Mouse (Mus musculus): ENCODE measurements around the gene Cox5a. TPM values are rescaled to one million over a fixed set of nuclear protein-coding genes. Genes with fewer than 3 reads are reported as not detected.
A peak's percentile ranks its signal among the peaks of the same experiment; 100 is the strongest.

Gene Cox5a
- polyA plus RNA-seq, 1 experiment from 2014 or later: 675 TPM

GRCm38 (mm10) chr9:57537728-57538181, 16.7 kb downstream of the Cox5a start:
- peak overlapping the region; percentile 78 for H3K4me2 ChIP-seq (replicated peaks; ENCODE audit: low read depth, low read length)
- under 1% methylated on average over 23 of the region's 24 CpGs for WGBS
- H3K4me3 ChIP-seq (ENCODE audit: low read length): peak overlapping the region; percentile 87
- H3K36me3 ChIP-seq (ENCODE audit: control insufficient read depth, insufficient read depth, low read length): peaks cover 46% of the 10 kb centered on the region
- H3K27ac ChIP-seq (ENCODE audit: low read depth, low read length): peak overlapping the region; percentile 76; the same call in 1 of the 2 replicates
- no peaks in the 10 kb centered on the region for H3K27me3 ChIP-seq (ENCODE audit: control insufficient read depth, insufficient read depth, low read length)
- peak overlapping the region; percentile 88 for H3K9ac ChIP-seq (ENCODE audit: low read depth, low read length)
- peak; percentile 74; the same call in 1 of the 2 replicates for ATAC-seq (ENCODE audit: low FRiP score, low TSS enrichment)
- peaks cover 8% of the 10 kb centered on the region for H3K4me1 ChIP-seq (ENCODE audit: control insufficient read depth, insufficient read depth, low read length)
- no peaks in the 10 kb centered on the region for H3K9me3 ChIP-seq (ENCODE audit: control insufficient read depth, low read length)

GRCm38 (mm10) chr9:57539550-57539949, 18.5 kb downstream of the Cox5a start:
- H3K4me2 ChIP-seq (replicated peaks; ENCODE audit: low read depth, low read length): no peak overlapping the region
- H3K9ac ChIP-seq (ENCODE audit: low read depth, low read length): no peak overlapping the region
- H3K27me3 ChIP-seq (ENCODE audit: control insufficient read depth, insufficient read depth, low read length): no peaks in the 10 kb centered on the region
- H3K27ac ChIP-seq (ENCODE audit: low read depth, low read length): no peak overlapping the region
- H3K4me1 ChIP-seq (ENCODE audit: control insufficient read depth, insufficient read depth, low read length): peaks cover 8% of the 10 kb centered on the region
- no peak overlapping the region for H3K4me3 ChIP-seq (ENCODE audit: low read length)
- no peaks in the 10 kb centered on the region for H3K9me3 ChIP-seq (ENCODE audit: control insufficient read depth, low read length)
- H3K36me3 ChIP-seq (ENCODE audit: control insufficient read depth, insufficient read depth, low read length): peaks cover 47% of the 10 kb centered on the region
- WGBS: 98% methylated on average over 2 of the region's 2 CpGs
- no peak for ATAC-seq (ENCODE audit: low FRiP score, low TSS enrichment)

DNA sequence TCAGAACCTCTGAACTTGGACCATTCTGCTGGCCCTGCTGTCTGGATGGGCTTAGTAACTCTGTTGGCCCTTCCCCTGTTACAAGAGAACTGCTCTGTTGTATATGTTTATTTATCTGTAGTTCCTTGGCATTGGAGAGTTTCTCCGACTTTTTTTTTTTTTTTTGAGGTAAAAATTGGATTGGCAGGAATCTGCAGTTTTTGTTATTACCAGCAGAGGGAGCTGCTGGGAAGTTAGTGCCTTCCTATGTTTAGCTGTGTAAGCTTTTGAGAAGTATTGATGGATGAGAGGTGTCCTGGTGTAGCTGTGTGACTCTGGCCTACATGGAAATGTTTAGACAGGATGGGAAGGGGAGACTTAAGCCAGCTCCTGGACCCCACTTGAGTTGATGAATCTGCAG, 20.2 kb downstream of the Cox5a start:
- Histone ChIP-seq H3K4me2 (replicated peaks; ENCODE audit: low read depth, low read length) (no peak overlapping the region), H3K27me3 (ENCODE audit: control insufficient read depth, insufficient read depth, low read length) (no peaks in the 10 kb centered on the region), H3K27ac (ENCODE audit: low read depth, low read length) (no peak overlapping the region), H3K4me3 (ENCODE audit: low read length) (no peak overlapping the region), H3K36me3 (ENCODE audit: control insufficient read depth, insufficient read depth, low read length) (peaks cover 63% of the 10 kb centered on the region), H3K4me1 (ENCODE audit: control insufficient read depth, insufficient read depth, low read length) (peaks cover 8% of the 10 kb centered on the region), H3K9me3 (ENCODE audit: control insufficient read depth, low read length) (no peaks in the 10 kb centered on the region), H3K9ac (ENCODE audit: low read depth, low read length) (no peak overlapping the region)
- no peak for ATAC-seq (ENCODE audit: low FRiP score, low TSS enrichment)
- WGBS: 0% methylated on average over 1 of the region's 1 CpGs

GRCm38 (mm10) chr9:57543951-57544350, 22.9 kb downstream of the Cox5a start:
- Histone ChIP-seq H3K27ac (ENCODE audit: low read depth, low read length) (no peak overlapping the region), H3K4me3 (ENCODE audit: low read length) (no peak overlapping the region), H3K9ac (ENCODE audit: low read depth, low read length) (no peak overlapping the region), H3K4me1 (ENCODE audit: control insufficient read depth, insufficient read depth, low read length) (no peaks in the 10 kb centered on the region), H3K27me3 (ENCODE audit: control insufficient read depth, insufficient read depth, low read length) (no peaks in the 10 kb centered on the region), H3K4me2 (replicated peaks; ENCODE audit: low read depth, low read length) (no peak overlapping the region), H3K9me3 (ENCODE audit: control insufficient read depth, low read length) (no peaks in the 10 kb centered on the region), H3K36me3 (ENCODE audit: control insufficient read depth, insufficient read depth, low read length) (peaks cover 82% of the 10 kb centered on the region)
- ATAC-seq (ENCODE audit: low FRiP score, low TSS enrichment): no peak
- 80% methylated on average over 3 of the region's 3 CpGs for WGBS

DNA sequence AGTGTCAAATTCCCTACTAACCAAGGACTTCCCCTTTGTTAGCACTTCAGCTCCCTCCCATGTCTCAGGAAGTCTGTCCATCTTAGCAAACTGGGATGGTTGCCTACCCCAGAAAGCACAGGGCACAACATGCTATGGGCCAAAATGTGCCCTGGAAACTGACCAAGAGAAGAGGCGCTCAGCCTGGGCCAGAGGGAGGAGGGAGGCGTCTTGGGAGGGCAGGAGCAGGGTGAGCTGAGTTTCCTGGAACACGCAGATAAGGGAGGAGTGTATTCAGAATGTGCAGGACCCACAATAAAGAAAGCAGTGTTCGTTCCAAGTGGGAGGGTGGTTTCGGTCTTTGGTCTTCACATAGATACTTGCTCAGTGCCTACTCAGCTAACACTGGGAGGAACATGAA, 26.2 kb downstream of the Cox5a start:
- no peak overlapping the region for H3K9ac ChIP-seq (ENCODE audit: low read depth, low read length)
- no peak overlapping the region for H3K4me3 ChIP-seq (ENCODE audit: low read length)
- 83% methylated on average over 5 of the region's 5 CpGs for WGBS
- no peak for ATAC-seq (ENCODE audit: low FRiP score, low TSS enrichment)
- peaks cover 73% of the 10 kb centered on the region for H3K36me3 ChIP-seq (ENCODE audit: control insufficient read depth, insufficient read depth, low read length)
- no peaks in the 10 kb centered on the region for H3K9me3 ChIP-seq (ENCODE audit: control insufficient read depth, low read length)
- no peak overlapping the region for H3K27ac ChIP-seq (ENCODE audit: low read depth, low read length)
- no peak overlapping the region for H3K4me2 ChIP-seq (replicated peaks; ENCODE audit: low read depth, low read length)
- peaks cover 6% of the 10 kb centered on the region; the same call in 1 of the 2 replicates for H3K4me1 ChIP-seq (ENCODE audit: control insufficient read depth, insufficient read depth, low read length)
- H3K27me3 ChIP-seq (ENCODE audit: control insufficient read depth, insufficient read depth, low read length): no peaks in the 10 kb centered on the region

DNA sequence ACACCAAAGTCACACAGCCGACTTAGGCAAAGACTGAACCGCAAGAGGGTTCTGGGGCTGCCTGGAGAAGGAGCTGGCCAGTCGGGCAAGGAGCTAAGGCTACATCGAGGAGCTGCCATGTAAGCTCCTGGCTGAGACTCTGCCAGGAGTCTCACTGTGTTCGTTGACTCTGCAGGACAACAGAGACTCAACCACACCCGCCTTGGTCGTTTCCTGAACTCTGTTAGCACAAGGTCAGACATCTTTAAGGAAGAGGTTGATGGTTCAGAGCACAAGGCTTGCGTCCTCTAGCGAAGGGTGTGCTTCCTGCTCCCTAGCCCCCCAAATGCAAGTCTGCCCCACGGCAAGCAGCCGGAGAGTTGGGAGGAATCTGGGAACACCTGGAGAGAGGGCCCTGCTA, 26.8 kb downstream of the Cox5a start:
- Histone ChIP-seq H3K36me3 (ENCODE audit: control insufficient read depth, insufficient read depth, low read length) (peaks cover 67% of the 10 kb centered on the region), H3K27me3 (ENCODE audit: control insufficient read depth, insufficient read depth, low read length) (no peaks in the 10 kb centered on the region), H3K9ac (ENCODE audit: low read depth, low read length) (no peak overlapping the region), H3K27ac (ENCODE audit: low read depth, low read length) (no peak overlapping the region), H3K4me1 (ENCODE audit: control insufficient read depth, insufficient read depth, low read length) (peaks cover 6% of the 10 kb centered on the region; the same call in 1 of the 2 replicates), H3K4me3 (ENCODE audit: low read length) (no peak overlapping the region), H3K9me3 (ENCODE audit: control insufficient read depth, low read length) (no peaks in the 10 kb centered on the region), H3K4me2 (replicated peaks; ENCODE audit: low read depth, low read length) (no peak overlapping the region)
- no peak for ATAC-seq (ENCODE audit: low FRiP score, low TSS enrichment)
- whole genome bisulfite sequencing: 87% methylated on average over 11 of the region's 11 CpGs

DNA sequence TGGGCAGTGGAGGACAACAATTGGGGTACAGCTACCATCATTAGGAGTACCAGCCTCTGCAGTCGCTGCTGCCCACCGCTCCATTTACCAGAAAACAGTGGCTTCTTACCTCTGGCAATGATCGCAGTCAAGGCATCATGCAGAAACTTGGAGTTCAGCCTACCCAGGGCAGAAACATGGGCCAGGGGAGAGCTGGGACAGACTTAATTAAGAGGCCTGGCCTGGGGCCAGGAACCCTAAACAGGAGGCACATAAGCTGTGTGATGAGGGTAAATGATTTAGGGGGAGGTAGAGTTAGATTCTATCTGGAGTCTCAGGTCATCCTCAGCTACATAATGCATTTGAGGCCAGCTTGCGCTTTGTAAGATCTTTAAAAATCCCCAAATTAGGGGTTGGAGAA, 28.1 kb downstream of the Cox5a start:
- Histone ChIP-seq H3K4me1 (ENCODE audit: control insufficient read depth, insufficient read depth, low read length) (peaks cover 8% of the 10 kb centered on the region; the same call in 1 of the 2 replicates), H3K4me2 (replicated peaks; ENCODE audit: low read depth, low read length) (no peak overlapping the region), H3K9me3 (ENCODE audit: control insufficient read depth, low read length) (no peaks in the 10 kb centered on the region), H3K4me3 (ENCODE audit: low read length) (no peak overlapping the region), H3K27ac (ENCODE audit: low read depth, low read length) (no peak overlapping the region), H3K9ac (ENCODE audit: low read depth, low read length) (no peak overlapping the region), H3K27me3 (ENCODE audit: control insufficient read depth, insufficient read depth, low read length) (no peaks in the 10 kb centered on the region), H3K36me3 (ENCODE audit: control insufficient read depth, insufficient read depth, low read length) (peaks cover 54% of the 10 kb centered on the region)
- WGBS: 98% methylated on average over 4 of the region's 4 CpGs
- no peak for ATAC-seq (ENCODE audit: low FRiP score, low TSS enrichment)

GRCm38 (mm10) chr9:57550126-57550862, 29.2 kb downstream of the Cox5a start:
- WGBS: 86% methylated on average over 11 of the region's 11 CpGs
- H3K4me2 ChIP-seq (replicated peaks; ENCODE audit: low read depth, low read length): no peak overlapping the region
- H3K9ac ChIP-seq (ENCODE audit: low read depth, low read length): no peak overlapping the region
- no peak for ATAC-seq (ENCODE audit: low FRiP score, low TSS enrichment)
- no peaks in the 10 kb centered on the region for H3K27me3 ChIP-seq (ENCODE audit: control insufficient read depth, insufficient read depth, low read length)
- peaks cover 8% of the 10 kb centered on the region; the same call in 1 of the 2 replicates for H3K4me1 ChIP-seq (ENCODE audit: control insufficient read depth, insufficient read depth, low read length)
- H3K4me3 ChIP-seq (ENCODE audit: low read length): no peak overlapping the region
- H3K36me3 ChIP-seq (ENCODE audit: control insufficient read depth, insufficient read depth, low read length): peaks cover 43% of the 10 kb centered on the region
- no peak overlapping the region for H3K27ac ChIP-seq (ENCODE audit: low read depth, low read length)
- H3K9me3 ChIP-seq (ENCODE audit: control insufficient read depth, low read length): no peaks in the 10 kb centered on the region

DNA sequence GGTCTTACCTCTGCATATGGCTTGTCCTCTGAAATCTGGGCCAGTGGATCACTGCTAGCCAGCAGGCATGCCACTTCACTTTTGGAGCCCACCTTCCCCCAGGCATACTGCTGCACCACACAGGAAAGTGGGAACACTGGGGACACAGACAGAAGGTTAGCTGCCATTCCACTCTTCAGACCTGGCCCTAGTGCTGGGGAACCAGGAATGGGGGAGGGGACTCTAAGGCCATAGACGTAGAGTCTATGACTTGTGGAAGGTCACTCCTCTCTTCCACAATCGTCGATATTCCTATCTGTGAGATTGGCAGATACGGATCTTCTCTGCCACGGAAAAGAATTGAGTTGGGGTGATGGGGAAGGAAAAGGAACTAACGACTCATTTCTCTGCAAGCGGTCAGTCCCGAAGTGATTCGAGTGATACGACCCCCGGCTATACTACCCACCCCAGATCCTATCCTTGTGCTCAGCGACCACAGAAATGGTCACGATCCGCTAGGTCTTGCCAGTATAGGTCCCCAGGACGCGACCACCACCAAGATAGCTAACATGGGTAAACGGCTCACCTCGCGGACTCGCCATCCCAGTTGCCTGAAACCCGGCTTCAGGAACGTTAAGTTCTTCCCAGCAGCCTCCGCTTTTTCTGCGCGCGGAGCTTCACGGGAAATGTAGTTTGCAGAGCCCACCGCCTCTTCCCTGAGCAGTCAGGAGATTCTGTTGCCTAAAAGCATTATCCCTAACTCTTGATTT, 31.2 kb downstream of the Cox5a start, which contains the start of gene Mpi:
Gene Mpi, minus strand, starts transcription at position 625 of the 749 bp plus-strand sequence.
- no peak for ATAC-seq (ENCODE audit: low FRiP score, low TSS enrichment)

More for the DNA sequence above, 31.2 kb downstream of the Cox5a start, which contains the start of gene Mpi:
- H3K4me2 ChIP-seq (replicated peaks; ENCODE audit: low read depth, low read length): peak within 1 kb of the TSS; percentile 79
- H3K9me3 ChIP-seq (ENCODE audit: control insufficient read depth, low read length): no peaks in the 10 kb centered on the region
- H3K4me3 ChIP-seq (ENCODE audit: low read length): peak within 1 kb of the TSS; percentile 58
- H3K27me3 ChIP-seq (ENCODE audit: control insufficient read depth, insufficient read depth, low read length): no peaks in the 10 kb centered on the region
- WGBS: under 1% methylated on average over 28 of the region's 28 CpGs
- peak within 1 kb of the TSS; percentile 61 for H3K9ac ChIP-seq (ENCODE audit: low read depth, low read length)
- peaks cover 8% of the 10 kb centered on the region; the same call in 1 of the 2 replicates for H3K4me1 ChIP-seq (ENCODE audit: control insufficient read depth, insufficient read depth, low read length)
- H3K36me3 ChIP-seq (ENCODE audit: control insufficient read depth, insufficient read depth, low read length): peaks cover 29% of the 10 kb centered on the region
- no peak within 1 kb of the TSS for H3K27ac ChIP-seq (ENCODE audit: low read depth, low read length)

Measured in kidney, embryonic 14.5 days (tissue).